In genomic region chr17:35172445-35173234, GRCm38 (mm10) we compare ENCODE assay signal across 13 mouse cellular contexts. TPM values are rescaled to one million over a fixed set of nuclear protein-coding genes. Genes with fewer than 3 reads are reported as not detected.
A peak's percentile ranks its signal among the peaks of the same experiment; 100 is the strongest.
DNase-seq lines count a peak whose midpoint lies in the region; ATAC-seq and TF ChIP-seq lines count a peak whose summit lies in the region.
"Had no signal": no experiment of that assay in that cellular context is flagged by ENCODE, and none has a peak within 500 bp of the region (broad histone marks: within the 10 kb centered on the region; RNA-seq: fewer than 3 reads in every experiment).

No protein-coding gene starts in this region.

- TF ChIP-seq CTCF in layer of hippocampus, adult 2 months (conservative IDR thresholded peaks at IDR 0.05), result no peak
- no peak for TF ChIP-seq CTCF in intestine, postnatal 0 days (IDR thresholded peaks at IDR 0.05; ENCODE audit: low read depth)

- peak; percentile 48 for ATAC-seq in CD4-positive, CD25-positive, alpha-beta regulatory T cell, adult 4 months
- ATAC-seq in intestine, postnatal 0 days, result no peak
- ATAC-seq in hindbrain, embryonic 14.5 days (ENCODE audit: low FRiP score), result no peak
- ATAC-seq: forebrain, embryonic 13.5 days had no signal

- H3K27me3 ChIP-seq in intestine, postnatal 0 days (replicated peaks; ENCODE audit: control insufficient read depth, insufficient read depth, low read length), result no peaks in the 10 kb centered on the region
- H3K27me3 ChIP-seq in hindbrain, embryonic 14.5 days (ENCODE audit: control insufficient read depth, insufficient read depth, low read length), result no peaks in the 10 kb centered on the region
- H3K27me3 ChIP-seq: forebrain, embryonic 13.5 days; neural tube, embryonic 15.5 days had no signal

- no peaks in the 10 kb centered on the region for H3K4me1 ChIP-seq in intestine, postnatal 0 days (replicated peaks; ENCODE audit: control insufficient read depth, insufficient read depth, low read length)
- no peaks in the 10 kb centered on the region for H3K4me1 ChIP-seq in hindbrain, embryonic 14.5 days (replicated peaks; ENCODE audit: control insufficient read depth, insufficient read depth, low read length)
- H3K4me1 ChIP-seq: forebrain, embryonic 13.5 days; neural tube, embryonic 15.5 days had no signal

- no peak overlapping the region; the same call in 1 of the 2 replicates for H3K4me3 ChIP-seq in layer of hippocampus, adult 2 months
- H3K4me3 ChIP-seq in intestine, postnatal 0 days (ENCODE audit: low read depth, low read length), result no peak overlapping the region
- H3K4me3 ChIP-seq in hindbrain, embryonic 14.5 days (replicated peaks; ENCODE audit: low read length), result no peak overlapping the region
- H3K4me3 ChIP-seq: forebrain, embryonic 13.5 days; neural tube, embryonic 15.5 days had no signal

- no peak overlapping the region for H3K4me2 ChIP-seq in intestine, postnatal 0 days (replicated peaks; ENCODE audit: low read depth)
- no peak overlapping the region for H3K4me2 ChIP-seq in hindbrain, embryonic 14.5 days (replicated peaks)
- H3K4me2 ChIP-seq: forebrain, embryonic 13.5 days; neural tube, embryonic 15.5 days had no signal

- no peaks in the 10 kb centered on the region for H3K9me3 ChIP-seq in intestine, postnatal 0 days (ENCODE audit: control insufficient read depth)
- no peaks in the 10 kb centered on the region for H3K9me3 ChIP-seq in hindbrain, embryonic 14.5 days (ENCODE audit: control insufficient read depth, low read length)
- H3K9me3 ChIP-seq: forebrain, embryonic 13.5 days; neural tube, embryonic 15.5 days had no signal

- DNase-seq in layer of hippocampus, adult 2 months (ENCODE audit: low spot score in 2 of 2), result no peak
- DNase-seq in layer of hippocampus, adult 18-20 months (ENCODE audit: low spot score in 2 of 2), result no peak
- DNase-seq in A20 (ENCODE audit: low read depth, low spot score), result peak; percentile 73
- no peak for DNase-seq in hindbrain, embryonic 14.5 days (ENCODE audit: low spot score)
- no peak for DNase-seq in adrenal gland, adult 18-20 months (ENCODE audit: low spot score in 2 of 2)
- DNase-seq: cerebellum, adult 18-20 months; heart, postnatal 36 days; lung, postnatal 10 days had no signal

- H3K27ac ChIP-seq in layer of hippocampus, adult 2 months, result peak overlapping the region; percentile 67
- H3K27ac ChIP-seq in intestine, postnatal 0 days (ENCODE audit: low read depth, low read length), result peak overlapping the region; percentile 50; the same call in 1 of the 2 replicates
- H3K27ac ChIP-seq in hindbrain, embryonic 14.5 days, result no peak overlapping the region
- H3K27ac ChIP-seq: neural tube, embryonic 15.5 days had no signal

- H3K9ac ChIP-seq in intestine, postnatal 0 days (ENCODE audit: low read depth, low read length), result no peak overlapping the region
- H3K9ac ChIP-seq in hindbrain, embryonic 14.5 days, result no peak overlapping the region
- H3K9ac ChIP-seq: forebrain, embryonic 13.5 days; neural tube, embryonic 15.5 days had no signal

- 68% methylated on average over 11 of the region's 11 CpGs for WGBS in intestine, postnatal 0 days
- 73% methylated on average over 11 of the region's 11 CpGs for WGBS in hindbrain, embryonic 14.5 days

- H3K36me3 ChIP-seq in intestine, postnatal 0 days (ENCODE audit: control insufficient read depth, insufficient read depth), result no peaks in the 10 kb centered on the region
- no peaks in the 10 kb centered on the region for H3K36me3 ChIP-seq in hindbrain, embryonic 14.5 days (replicated peaks; ENCODE audit: control insufficient read depth, insufficient read depth)
- H3K36me3 ChIP-seq: neural tube, embryonic 15.5 days had no signal

RNA-seq across cellular contexts. Expression of gene Aif1, which starts 3.2 kb away (rescaled TPM):
- total RNA-seq in layer of hippocampus, adult 2 months (2021), result 10 to 100 TPM; 11.1 to 11.8 TPM
- total RNA-seq in layer of hippocampus, adult 18-20 months (2021), result 10 to 100 TPM in 1 of 2 experiments, 1 to 10 TPM in 1; 9.4 to 13.0 TPM
- 1 to 10 TPM; 1.8 to 3.7 TPM for polyA plus RNA-seq in CD4-positive, CD25-positive, alpha-beta regulatory T cell, adult 4 months (2017; shearing (Covaris generic))
- polyA plus RNA-seq in intestine, postnatal 0 days (2015; fragmentation: Nextera tagmentation; extraction: Ambion mirVana), result 23.1 and 25.4 TPM in 2 replicates
- polyA plus RNA-seq in hindbrain, embryonic 14.5 days (2014; fragmentation: Nextera tagmentation; extraction: Ambion mirVana), result 7.8 and 8.7 TPM in 2 replicates
- total RNA-seq in adrenal gland, adult 18-20 months (2021), result 10 to 100 TPM in 1 of 2 experiments, 1 to 10 TPM in 1; 6.1 to 11.2 TPM

RNA-seq across cellular contexts. Expression of gene Prrc2a, which starts 7.9 kb away (rescaled TPM):
- 100 to 1,000 TPM; 339 to 370 TPM for total RNA-seq in layer of hippocampus, adult 2 months (2021)
- total RNA-seq in layer of hippocampus, adult 18-20 months (2021), result 100 to 1,000 TPM; 317 to 343 TPM
- 10 to 100 TPM; 43.0 to 75.1 TPM for polyA plus RNA-seq in CD4-positive, CD25-positive, alpha-beta regulatory T cell, adult 4 months (2017; shearing (Covaris generic))
- 40.0 and 54.1 TPM in 2 replicates for polyA plus RNA-seq in intestine, postnatal 0 days (2015; fragmentation: Nextera tagmentation; extraction: Ambion mirVana)
- polyA plus RNA-seq in hindbrain, embryonic 14.5 days (2014; fragmentation: Nextera tagmentation; extraction: Ambion mirVana), result 152 and 168 TPM in 2 replicates
- 100 to 1,000 TPM; 214 to 251 TPM for total RNA-seq in adrenal gland, adult 18-20 months (2021)

RNA-seq across cellular contexts. Expression of gene Lst1, which starts 15.6 kb away (rescaled TPM):
- 1 to 10 TPM; 6.2 to 8.6 TPM for total RNA-seq in layer of hippocampus, adult 2 months (2021)
- 1 to 10 TPM; 5.5 to 6.7 TPM for total RNA-seq in layer of hippocampus, adult 18-20 months (2021)
- polyA plus RNA-seq in CD4-positive, CD25-positive, alpha-beta regulatory T cell, adult 4 months (2017; shearing (Covaris generic)), result 10 to 100 TPM in 1 of 2 experiments, 1 to 10 TPM in 1; 7.3 to 10.0 TPM
- polyA plus RNA-seq in intestine, postnatal 0 days (2015; fragmentation: Nextera tagmentation; extraction: Ambion mirVana), result 11.3 and 12.9 TPM in 2 replicates
- 8.2 and 13.3 TPM in 2 replicates for polyA plus RNA-seq in hindbrain, embryonic 14.5 days (2014; fragmentation: Nextera tagmentation; extraction: Ambion mirVana)
- 1 to 10 TPM; 3.5 to 4.1 TPM for total RNA-seq in adrenal gland, adult 18-20 months (2021)

RNA-seq across cellular contexts. Expression of gene Ltb, which starts 21.6 kb away (rescaled TPM):
- under 1 TPM; 0.76 to 0.77 TPM for total RNA-seq in layer of hippocampus, adult 2 months (2021)
- under 1 TPM; 0.41 to 0.64 TPM for total RNA-seq in layer of hippocampus, adult 18-20 months (2021)
- polyA plus RNA-seq in CD4-positive, CD25-positive, alpha-beta regulatory T cell, adult 4 months (2017; shearing (Covaris generic)), result 100 to 1,000 TPM; 154 to 344 TPM
- polyA plus RNA-seq in intestine, postnatal 0 days (2015; fragmentation: Nextera tagmentation; extraction: Ambion mirVana), result 1.7 and 2.4 TPM in 2 replicates
- 0.29 and 0.39 TPM in 2 replicates for polyA plus RNA-seq in hindbrain, embryonic 14.5 days (2014; fragmentation: Nextera tagmentation; extraction: Ambion mirVana)
- total RNA-seq in adrenal gland, adult 18-20 months (2021), result 1 to 10 TPM; 2.0 to 6.5 TPM
- polyA plus RNA-seq: forebrain, embryonic 13.5 days had no signal

RNA-seq across cellular contexts. Expression of gene Tnf, which starts 29.2 kb away (rescaled TPM):
- not detected for total RNA-seq in layer of hippocampus, adult 2 months (2021)
- not detected for total RNA-seq in layer of hippocampus, adult 18-20 months (2021)
- polyA plus RNA-seq in CD4-positive, CD25-positive, alpha-beta regulatory T cell, adult 4 months (2017; shearing (Covaris generic)), result 10 to 100 TPM; 15.3 to 23.5 TPM
- polyA plus RNA-seq in intestine, postnatal 0 days (2015; fragmentation: Nextera tagmentation; extraction: Ambion mirVana), result 0.17 and 0.27 TPM in 2 replicates
- not detected in 2 replicates for polyA plus RNA-seq in hindbrain, embryonic 14.5 days (2014; fragmentation: Nextera tagmentation; extraction: Ambion mirVana)
- under 1 TPM; 0.36 to 0.83 TPM for total RNA-seq in adrenal gland, adult 18-20 months (2021)
- total RNA-seq: layer of hippocampus, postnatal 25 days had no signal
- polyA plus RNA-seq: forebrain, embryonic 13.5 days had no signal
